Mouse (Mus musculus): ENCODE data around the gene Ncoa3.

DNA sequence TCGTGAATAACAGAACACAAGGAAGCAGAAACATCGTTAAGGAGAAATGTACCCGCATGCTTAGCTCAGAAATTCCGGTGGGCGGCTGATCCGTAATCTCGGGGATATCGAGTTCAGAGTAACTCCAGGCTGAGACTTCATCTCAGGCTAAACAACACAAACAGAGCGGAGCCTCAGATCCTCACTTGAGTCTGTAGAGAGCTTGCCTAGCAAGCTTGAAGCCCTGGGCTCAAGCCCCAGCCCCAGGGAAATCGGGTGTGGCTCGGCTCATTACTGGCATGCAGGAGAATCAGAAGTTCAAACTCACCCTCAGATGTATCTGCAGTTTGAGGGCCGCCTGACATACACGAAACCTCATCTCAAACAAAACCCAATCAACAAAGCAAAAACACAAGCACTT, 22.5 kb upstream of the Ncoa3 start:
- TF ChIP-seq CTCF (IDR thresholded peaks at IDR 0.05; ENCODE audit: low read depth) (no peak), EP300 (IDR thresholded peaks at IDR 0.05; ENCODE audit: low read depth) (no peak)

Measured in liver, embryonic 14.5 days (tissue).